Mouse (Mus musculus) neural tube, embryonic 12.5 days (tissue): ENCODE data around the gene Lrrc9. TPM values are rescaled to one million over a fixed set of nuclear protein-coding genes. Genes with fewer than 3 reads are reported as not detected.
A peak's percentile ranks its signal among the peaks of the same experiment; 100 is the strongest.

ENCODE experiments used
- ATAC-seq: fragments of 200-750 bp; cut with Nextera tagmentation; 2 replicates; pipeline ENCODE4 v1.8.0; 2017; ENCODE audit warnings: low read depth, mild to moderate bottlenecking, moderate TSS enrichment, moderate library complexity; ENCODE audit not compliant: low FRiP score
- H3K27ac ChIP-seq: fragments of 300-500 bp; sonication (generic); 2 replicates; pipeline ENCODE4 v1.5.1; 2016
- H3K27me3 ChIP-seq: fragments of 300-500 bp; sonication (generic); replicated peaks from 2 replicates; pipeline ENCODE4 v1.6.1; 2016; ENCODE audit warnings: mild to moderate bottlenecking
- H3K36me3 ChIP-seq: fragments of 300-500 bp; sonication (generic); 2 replicates; pipeline ENCODE4 v1.6.1; 2016; ENCODE audit warnings: mild to moderate bottlenecking
- H3K4me1 ChIP-seq: fragments of 300-500 bp; sonication (generic); 2 replicates; pipeline ENCODE4 v1.6.1; 2016
- H3K4me2 ChIP-seq: fragments of 300-500 bp; sonication (generic); replicated peaks from 2 replicates; pipeline ENCODE4 v1.6.1; 2016; ENCODE audit warnings: mild to moderate bottlenecking
- H3K4me3 ChIP-seq: fragments of 300-500 bp; sonication (generic); 2 replicates; pipeline ENCODE4 v1.5.1; 2016
- H3K9ac ChIP-seq: fragments of 300-500 bp; sonication (generic); 2 replicates; pipeline ENCODE4 v1.6.1; 2016; ENCODE audit warnings: mild to moderate bottlenecking
- H3K9me3 ChIP-seq: fragments of 300-500 bp; sonication (generic); 2 replicates; pipeline ENCODE4 v1.6.1; 2016; ENCODE audit warnings: mild to moderate bottlenecking
- WGBS: fragments of 180-500 bp; shearing (Covaris S2); methylation state at CpG from one replicate; pipeline ENCODE4 v1.1.7; 2016; 5-methylcytosine and 5-hydroxymethylcytosine counted together
- microRNA-seq: library from miRNA; unstranded; fragments of <30 nt; microRNA quantifications from one replicate; pipeline ENCODE4, GENCODE M21; 2017
- polyA plus RNA-seq: library from polyadenylated mRNA; unstranded; fragments of >200 nt; fragmentation: Nextera tagmentation; extraction: Ambion mirVana; gene quantifications from 2 replicates; pipeline ENCODE4 v1.2.1, GENCODE M21; 2016

Gene Lrrc9
- polyA plus RNA-seq, 1 experiment from 2014 or later: 4.4 TPM

DNA sequence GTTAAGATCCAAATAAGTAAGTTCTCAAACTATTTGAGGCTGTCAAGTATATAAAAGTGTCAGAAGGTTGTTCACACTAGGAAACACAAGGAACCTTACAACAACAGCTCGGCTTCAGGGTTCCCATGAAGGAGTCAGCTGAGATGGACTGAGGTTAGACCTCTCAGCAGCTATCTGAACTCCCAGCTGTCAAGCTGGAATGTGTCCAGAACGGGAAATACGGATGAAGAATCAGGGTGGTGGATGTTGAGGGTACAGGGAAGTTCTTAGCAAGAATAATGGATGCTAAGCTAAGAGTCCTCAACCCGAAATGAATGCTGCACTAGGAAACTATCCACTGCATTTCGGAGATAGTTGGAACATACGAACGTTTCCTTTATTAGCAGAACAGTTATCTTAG is 90.6 kb downstream of the Lrrc9 start:
- Histone ChIP-seq H3K4me3 (no peak overlapping the region), H3K4me1 (no peaks in the 10 kb centered on the region; the same call in 1 of the 2 replicates), H3K9ac (no peak overlapping the region), H3K4me2 (no peak overlapping the region), H3K27me3 (no peaks in the 10 kb centered on the region), H3K9me3 (no peaks in the 10 kb centered on the region), H3K27ac (no peak overlapping the region), H3K36me3 (no peaks in the 10 kb centered on the region)
- 90% methylated on average over 7 of the region's 7 CpGs for WGBS
- no peak for ATAC-seq

DNA sequence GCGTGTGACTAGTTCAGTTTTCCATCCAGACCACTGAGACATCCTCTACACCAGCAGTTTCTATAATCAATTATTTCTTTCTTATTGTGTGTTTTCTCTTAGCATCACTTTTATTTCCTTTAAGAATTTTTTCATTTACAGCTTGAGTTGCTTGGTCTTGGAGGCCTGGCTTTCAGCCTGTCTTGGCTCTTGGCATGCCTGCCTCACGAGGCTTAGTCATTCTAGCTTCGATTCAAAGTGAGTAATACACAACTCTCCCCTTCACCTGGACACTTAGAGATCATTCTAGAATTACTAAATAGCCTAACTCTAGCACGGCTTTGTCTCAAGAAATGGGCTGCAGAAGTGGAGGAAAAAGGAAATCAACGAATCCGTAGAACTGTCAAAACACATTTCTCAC is 92.3 kb downstream of the Lrrc9 start:
- Histone ChIP-seq H3K4me2 (no peak overlapping the region), H3K4me1 (no peaks in the 10 kb centered on the region; the same call in 1 of the 2 replicates), H3K9ac (no peak overlapping the region), H3K27ac (no peak overlapping the region), H3K27me3 (no peaks in the 10 kb centered on the region), H3K4me3 (no peak overlapping the region), H3K36me3 (no peaks in the 10 kb centered on the region; the same call in 1 of the 2 replicates), H3K9me3 (no peaks in the 10 kb centered on the region)
- 90% methylated on average over 6 of the region's 6 CpGs for WGBS
- no peak for ATAC-seq

DNA sequence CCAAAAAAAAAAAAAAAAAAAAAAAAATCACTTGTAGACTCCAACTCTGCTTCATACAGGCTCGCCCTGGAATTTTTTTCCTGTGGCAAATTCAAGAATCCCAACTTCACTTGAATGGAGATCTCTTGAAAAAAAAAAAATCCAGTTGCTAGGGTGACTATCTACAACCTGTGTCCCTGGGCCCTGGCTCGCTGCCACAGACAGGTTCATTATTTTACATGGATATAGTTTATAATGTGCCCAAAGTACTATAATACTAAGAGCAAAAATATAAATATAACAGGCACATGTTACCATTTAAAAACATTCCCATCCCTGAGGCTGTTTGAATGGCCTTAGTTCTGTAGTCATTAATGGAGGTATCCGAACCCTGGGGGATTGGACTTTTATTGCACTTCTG is 93.9 kb downstream of the Lrrc9 start:
- H3K4me3 ChIP-seq: peak overlapping the region; percentile 67
- WGBS: 47% methylated on average over 3 of the region's 3 CpGs
- no peaks in the 10 kb centered on the region for H3K27me3 ChIP-seq
- H3K4me1 ChIP-seq: no peaks in the 10 kb centered on the region; the same call in 1 of the 2 replicates
- no peak overlapping the region for H3K27ac ChIP-seq
- H3K4me2 ChIP-seq: peak overlapping the region; percentile 68
- H3K9me3 ChIP-seq: no peaks in the 10 kb centered on the region
- peak; percentile 3; the same call in 1 of the 2 replicates for ATAC-seq
- H3K9ac ChIP-seq: 0 out of 2 replicates have a peak overlapping the region, but pooled peaks have one; percentile 26
- no peaks in the 10 kb centered on the region; the same call in 1 of the 2 replicates for H3K36me3 ChIP-seq

DNA sequence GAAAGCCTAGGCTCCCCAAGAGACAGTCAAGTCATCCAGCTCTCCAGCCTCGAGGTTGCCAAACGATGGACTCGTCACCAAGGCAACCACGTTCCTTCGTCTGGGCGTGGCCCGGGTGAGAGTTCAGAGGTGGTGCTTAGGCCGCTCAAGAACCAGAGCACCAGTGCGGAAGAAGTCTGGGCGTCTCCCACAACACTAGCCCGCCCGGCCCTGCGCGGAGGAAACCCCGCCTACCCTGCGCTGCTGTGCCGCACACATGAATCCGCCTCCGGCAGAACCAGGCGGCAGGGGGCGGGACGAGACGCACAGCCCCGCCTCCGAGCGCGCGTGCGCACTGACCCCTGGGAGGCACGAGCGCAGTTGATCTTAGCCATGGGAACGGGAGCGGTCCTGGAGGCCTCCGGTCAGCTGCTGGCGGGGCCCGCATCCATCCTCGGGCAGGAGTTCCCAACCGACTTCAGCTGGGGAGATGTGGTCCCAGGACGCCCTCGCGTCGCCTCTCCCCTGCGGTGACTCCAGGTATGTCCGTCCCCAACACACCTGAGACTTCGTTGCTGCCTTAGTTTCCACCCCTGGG is 94.4 kb downstream of the Lrrc9 start, which contains the start of gene Pcnx4:
TSS of gene Pcnx4 (plus strand) at position 363 of the 577 bp plus-strand sequence.
- Histone ChIP-seq H3K4me2 (peak within 1 kb of the TSS; percentile 68), H3K4me1 (no peaks in the 10 kb centered on the region; the same call in 1 of the 2 replicates), H3K4me3 (peak within 1 kb of the TSS; percentile 67), H3K27me3 (no peaks in the 10 kb centered on the region), H3K36me3 (no peaks in the 10 kb centered on the region; the same call in 1 of the 2 replicates), H3K9me3 (no peaks in the 10 kb centered on the region), H3K9ac (peak within 1 kb of the TSS; percentile 61), H3K27ac (0 out of 2 replicates have a peak within 1 kb of the TSS, but pooled peaks have one; percentile 23)
- under 1% methylated on average over 45 of the region's 45 CpGs for WGBS
- peak; percentile 99 for ATAC-seq

DNA sequence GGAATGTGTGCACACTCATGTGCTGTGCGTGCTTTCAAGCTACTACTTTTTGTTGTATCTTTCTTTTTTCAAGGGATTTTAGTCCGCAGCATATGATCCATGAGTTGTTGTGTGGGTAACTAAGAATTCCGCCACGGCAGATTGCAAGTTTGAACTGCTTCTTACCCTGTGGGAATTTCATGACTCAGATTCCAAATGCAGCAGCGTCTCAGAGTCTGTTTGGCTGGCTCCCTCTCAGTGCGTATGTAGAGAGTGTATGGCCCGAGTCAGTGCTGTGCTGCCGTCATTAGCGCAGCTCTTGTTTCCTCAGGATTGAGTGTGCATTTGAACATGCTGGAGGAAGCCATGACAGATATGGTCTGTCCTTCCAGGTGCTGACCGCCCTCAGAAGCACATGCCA is 96.9 kb downstream of the Lrrc9 start:
- no peak overlapping the region for H3K27ac ChIP-seq
- no peak overlapping the region for H3K4me3 ChIP-seq
- H3K4me2 ChIP-seq: no peak overlapping the region
- 91% methylated on average over 10 of the region's 10 CpGs for whole genome bisulfite sequencing
- no peaks in the 10 kb centered on the region; the same call in 1 of the 2 replicates for H3K4me1 ChIP-seq
- no peaks in the 10 kb centered on the region for H3K9me3 ChIP-seq
- no peak overlapping the region for H3K9ac ChIP-seq
- no peak for ATAC-seq
- no peaks in the 10 kb centered on the region for H3K27me3 ChIP-seq
- H3K36me3 ChIP-seq: peaks cover 13% of the 10 kb centered on the region; the same call in 1 of the 2 replicates

DNA sequence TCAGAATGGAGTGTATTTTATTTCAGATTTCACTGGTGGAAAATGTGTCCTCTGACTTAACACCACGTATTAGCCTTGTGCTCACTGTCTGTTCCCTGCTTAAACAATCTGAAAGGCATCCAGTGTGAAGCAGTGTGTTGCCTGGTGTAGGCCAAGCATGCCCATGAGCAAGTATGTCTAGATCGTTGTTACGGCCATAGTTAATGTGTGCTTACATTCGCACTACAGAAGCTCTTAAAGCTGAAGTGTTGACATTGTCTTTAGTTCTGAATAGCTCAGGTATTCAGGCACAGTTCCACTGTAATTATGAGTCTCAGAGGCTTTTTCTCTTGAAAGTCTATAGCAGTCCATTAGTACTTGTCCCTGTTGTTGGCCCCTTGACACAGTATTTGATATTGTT is 112.7 kb downstream of the Lrrc9 start:
- Histone ChIP-seq H3K4me1 (no peaks in the 10 kb centered on the region), H3K27ac (no peak overlapping the region), H3K9me3 (no peaks in the 10 kb centered on the region), H3K27me3 (no peaks in the 10 kb centered on the region), H3K4me2 (no peak overlapping the region), H3K36me3 (0 out of 2 replicates have a peak, but pooled peaks cover 4% of the 10 kb centered on the region), H3K4me3 (no peak overlapping the region), H3K9ac (no peak overlapping the region)
- ATAC-seq: no peak
- 77% methylated on average over 4 of the region's 4 CpGs for WGBS

DNA sequence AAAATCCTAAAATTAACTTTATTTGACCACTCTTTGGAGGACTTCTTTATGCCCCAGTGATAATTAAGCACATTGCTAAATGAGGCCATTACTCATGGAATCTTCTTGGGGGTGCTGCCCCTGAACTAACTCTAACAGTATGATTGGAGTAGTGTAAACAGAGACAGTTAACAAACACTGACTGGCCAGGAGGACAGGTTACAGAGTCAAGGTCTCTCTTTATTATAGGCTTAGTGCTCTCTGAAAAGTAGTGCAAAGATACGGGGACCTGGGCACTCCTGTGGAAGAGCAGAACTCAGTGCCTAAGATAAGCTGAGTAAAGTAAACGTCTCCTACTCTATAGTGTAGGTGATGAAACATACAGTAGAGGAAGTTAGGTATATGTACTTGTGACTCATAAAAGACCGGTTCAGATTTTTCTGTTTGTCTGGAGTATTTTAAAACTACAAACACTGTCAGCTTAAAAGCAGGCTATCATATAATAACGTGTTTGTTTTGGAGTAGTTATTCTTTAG is 122.7 kb downstream of the Lrrc9 start:
- Histone ChIP-seq H3K4me3 (no peak overlapping the region), H3K27ac (no peak overlapping the region), H3K36me3 (no peaks in the 10 kb centered on the region), H3K4me1 (no peaks in the 10 kb centered on the region), H3K4me2 (no peak overlapping the region), H3K27me3 (no peaks in the 10 kb centered on the region), H3K9me3 (no peaks in the 10 kb centered on the region), H3K9ac (no peak overlapping the region)
- no peak for ATAC-seq
- WGBS: 88% methylated on average over 4 of the region's 4 CpGs

Small RNA genes within 50 kb of the gene (microRNA-seq; reads per million reads assigned to microRNA genes)
- not detected for gene Gm44392

Other genes starting within 250 kb of the Lrrc9 start
- 999 and 1,030 TPM in 2 replicates for gene Rtn1, start 32.8 kb upstream of the Lrrc9 start, polyA plus RNA-seq
- 18.5 and 19.7 TPM in 2 replicates for gene Pcnx4, start 94.5 kb downstream of the Lrrc9 start, polyA plus RNA-seq
- gene Gm4756, start 207.8 kb downstream of the Lrrc9 start, polyA plus RNA-seq: not detected in 2 replicates
- 8.4 and 9.1 TPM in 2 replicates for gene Dhrs7, start 223.0 kb downstream of the Lrrc9 start, polyA plus RNA-seq